Mouse (Mus musculus) embryonic fibroblast, embryonic 13.5 days (primary cell): Measurements from ENCODE around the gene Tmem267.

Source experiments
- CTCF ChIP-seq: IDR thresholded peaks from 2 replicates; pipeline ENCODE4 v1.5.1; 2011; ENCODE audit warnings: mild to moderate bottlenecking, control low read depth, low read length, moderate library complexity, borderline replicate concordance; ENCODE audit not compliant: insufficient read depth
- POLR2A ChIP-seq: IDR thresholded peaks from 2 replicates; pipeline ENCODE4 v1.6.1; 2011; ENCODE audit warnings: low read depth, mild to moderate bottlenecking, control low read depth, low read length, moderate library complexity

DNA sequence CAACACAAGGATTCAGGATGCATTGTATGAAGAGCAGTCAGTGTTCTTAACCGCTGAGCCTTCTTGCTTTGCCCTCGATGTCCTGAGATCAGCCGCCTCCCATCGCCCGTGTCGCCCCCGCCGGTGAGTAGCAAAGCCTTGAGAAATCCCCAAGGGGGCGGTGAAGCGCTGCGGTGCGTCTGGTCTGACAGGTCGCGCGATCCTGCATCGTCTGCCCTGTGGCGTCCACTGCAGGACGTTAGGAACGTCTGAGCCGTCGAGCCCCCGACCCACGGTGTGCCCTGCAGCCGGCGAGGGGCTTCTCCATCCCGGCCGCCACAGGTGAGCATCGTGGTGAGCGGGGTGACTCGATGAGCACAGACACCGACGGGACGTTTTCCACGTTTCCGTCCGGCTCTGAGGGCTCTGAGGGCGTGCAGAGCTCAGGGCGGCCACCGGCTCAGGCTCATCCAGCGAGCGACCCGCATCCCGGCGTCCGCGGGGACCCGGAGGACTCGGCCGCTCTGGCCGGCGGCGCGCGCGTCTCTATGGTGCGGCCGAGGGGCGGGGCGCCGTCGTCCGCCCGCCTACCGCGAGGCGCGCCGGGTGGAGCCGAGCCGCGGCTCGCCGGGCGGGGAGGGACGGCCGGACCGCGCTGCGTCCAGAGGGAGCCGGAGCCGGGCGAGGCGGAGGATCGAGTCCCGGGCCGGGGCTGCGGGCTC lies at the start of gene Tmem267, which contains the start of gene 3110070M22Rik:
- TF ChIP-seq CTCF (no peak), POLR2A (peak; percentile 51; the same call in 1 of the 2 replicates)
